Mouse (Mus musculus) heart, embryonic 14.5 days (tissue): ENCODE measurements around the gene Hid1. TPM values are rescaled to one million over a fixed set of nuclear protein-coding genes. Genes with fewer than 3 reads are reported as not detected.

Experiments used
- ATAC-seq: fragments of 200-750 bp; cut with Nextera tagmentation; 2 replicates; pipeline ENCODE4 v1.8.0; 2017; ENCODE audit warnings: low read depth, moderate TSS enrichment; ENCODE audit not compliant: insufficient number of reproducible peaks, insufficient read depth, low FRiP score
- H3K27ac ChIP-seq, 2 experiments: fragments of 200-500 bp in 1 of 2; fragments of 300-500 bp in 1 of 2; sonication (generic) in 1 of 2; replicated peaks in 1 of 2; 2 replicates each; pipeline ENCODE4 v1.5.1; 2012 to 2014; ENCODE audit warnings: low read depth in 2 of 2, low read length in 2 of 2, control low read depth in 1 of 2, mild to moderate bottlenecking in 1 of 2, mixed read lengths in 1 of 2; ENCODE audit not compliant: control insufficient read depth in 1 of 2, insufficient read depth in 1 of 2
- H3K27me3 ChIP-seq: fragments of 300-500 bp; sonication (generic); 2 replicates; pipeline ENCODE4 v1.6.1; 2014; ENCODE audit warnings: mild to moderate bottlenecking, low read length, control low read depth; ENCODE audit not compliant: control insufficient read depth, insufficient read depth
- H3K36me3 ChIP-seq: fragments of 300-500 bp; sonication (generic); 2 replicates; pipeline ENCODE4 v1.6.1; 2014; ENCODE audit warnings: mild to moderate bottlenecking, control low read depth, low read length, mixed read lengths; ENCODE audit not compliant: control insufficient read depth, insufficient read depth
- H3K4me1 ChIP-seq, 2 experiments: fragments of 200-500 bp in 1 of 2; fragments of 300-500 bp in 1 of 2; sonication (generic) in 1 of 2; 2 replicates each; pipeline ENCODE4 v1.6.1; 2012 to 2014; ENCODE audit warnings: low read length in 2 of 2, control low read depth in 1 of 2, mixed read lengths in 1 of 2; ENCODE audit not compliant: control insufficient read depth in 2 of 2, insufficient read depth in 2 of 2
- H3K4me2 ChIP-seq: fragments of 300-500 bp; sonication (generic); 2 replicates; pipeline ENCODE4 v1.6.1; 2014; ENCODE audit warnings: mild to moderate bottlenecking, low read length
- H3K4me3 ChIP-seq, 2 experiments: fragments of 200-500 bp in 1 of 2; fragments of 300-500 bp in 1 of 2; sonication (generic) in 1 of 2; 2 replicates each; pipeline ENCODE4 v1.5.1; 2012 to 2014; ENCODE audit warnings: low read length in 2 of 2, mild to moderate bottlenecking in 2 of 2, control low read depth in 1 of 2, low read depth in 1 of 2, moderate library complexity in 1 of 2; ENCODE audit not compliant: control insufficient read depth in 1 of 2, insufficient read depth in 1 of 2
- H3K9ac ChIP-seq: fragments of 300-500 bp; sonication (generic); 2 replicates; pipeline ENCODE4 v1.6.1; 2014; ENCODE audit warnings: mild to moderate bottlenecking, low read length
- H3K9me3 ChIP-seq: fragments of 300-500 bp; sonication (generic); 2 replicates; pipeline ENCODE4 v1.6.1; 2016; ENCODE audit warnings: low read length, control low read depth; ENCODE audit not compliant: control insufficient read depth
- WGBS: fragments of 180-500 bp; shearing (Covaris S2); extraction: QIAGEN DNeasy Blood & Tissue Kit; methylation state at CpG from one replicate; pipeline ENCODE4 v1.1.7; 2014; 5-methylcytosine and 5-hydroxymethylcytosine counted together
- polyA plus RNA-seq: library from polyadenylated mRNA; unstranded; fragments of >200 nt; fragmentation: Nextera tagmentation; extraction: Ambion mirVana; gene quantifications from 2 replicates; pipeline ENCODE4 v1.2.1, GENCODE M21; 2014

Hid1 gene
- polyA plus RNA-seq, 1 experiment from 2014 or later, result 7.4 TPM

DNA sequence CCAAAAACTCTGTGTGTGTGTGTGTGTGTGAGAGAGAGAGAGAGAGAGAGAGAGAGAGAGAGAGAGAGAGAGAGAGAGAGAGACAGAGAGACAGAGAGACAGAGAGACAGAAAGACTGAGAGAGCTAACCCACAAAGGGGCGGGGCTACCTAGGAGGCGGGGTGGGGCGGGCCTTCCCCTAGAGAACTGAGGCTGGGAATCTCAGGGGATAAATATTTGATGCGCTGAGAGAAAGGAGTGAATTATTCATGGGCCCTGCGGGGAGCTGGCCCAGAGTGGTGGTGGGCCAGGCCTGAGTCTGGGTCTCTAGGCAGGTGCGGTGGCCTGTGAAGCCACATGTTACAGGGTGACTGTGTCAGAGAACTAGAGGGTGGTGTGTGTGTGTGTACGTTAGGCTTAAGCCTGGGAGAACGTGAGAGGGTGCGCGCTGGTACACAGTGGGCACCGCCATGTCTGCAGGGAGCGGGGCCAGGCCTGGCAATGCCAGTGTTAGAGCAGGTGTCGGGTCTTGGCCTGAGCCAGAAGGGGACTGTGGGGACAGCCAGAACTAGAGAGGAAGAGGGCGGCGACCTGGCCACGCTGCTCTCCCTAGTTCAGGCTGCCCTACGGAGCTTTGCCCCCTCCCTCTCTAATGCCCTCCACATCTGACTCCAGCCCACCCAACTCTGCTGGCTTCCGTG, 47.7 kb downstream of the Hid1 start:
- no peak for ATAC-seq
- Histone ChIP-seq H3K27me3 (peaks cover 100% of the 10 kb centered on the region), H3K4me2 (no peak overlapping the region), H3K4me3 (no peak overlapping the region), H3K36me3 (no peaks in the 10 kb centered on the region), H3K27ac (no peak overlapping the region), H3K9me3 (no peaks in the 10 kb centered on the region), H3K9ac (no peak overlapping the region), H3K4me1 (no peaks in the 10 kb centered on the region; a peak in 1 of 4 replicates)
- 5% methylated on average over 18 of the region's 18 CpGs for WGBS

DNA sequence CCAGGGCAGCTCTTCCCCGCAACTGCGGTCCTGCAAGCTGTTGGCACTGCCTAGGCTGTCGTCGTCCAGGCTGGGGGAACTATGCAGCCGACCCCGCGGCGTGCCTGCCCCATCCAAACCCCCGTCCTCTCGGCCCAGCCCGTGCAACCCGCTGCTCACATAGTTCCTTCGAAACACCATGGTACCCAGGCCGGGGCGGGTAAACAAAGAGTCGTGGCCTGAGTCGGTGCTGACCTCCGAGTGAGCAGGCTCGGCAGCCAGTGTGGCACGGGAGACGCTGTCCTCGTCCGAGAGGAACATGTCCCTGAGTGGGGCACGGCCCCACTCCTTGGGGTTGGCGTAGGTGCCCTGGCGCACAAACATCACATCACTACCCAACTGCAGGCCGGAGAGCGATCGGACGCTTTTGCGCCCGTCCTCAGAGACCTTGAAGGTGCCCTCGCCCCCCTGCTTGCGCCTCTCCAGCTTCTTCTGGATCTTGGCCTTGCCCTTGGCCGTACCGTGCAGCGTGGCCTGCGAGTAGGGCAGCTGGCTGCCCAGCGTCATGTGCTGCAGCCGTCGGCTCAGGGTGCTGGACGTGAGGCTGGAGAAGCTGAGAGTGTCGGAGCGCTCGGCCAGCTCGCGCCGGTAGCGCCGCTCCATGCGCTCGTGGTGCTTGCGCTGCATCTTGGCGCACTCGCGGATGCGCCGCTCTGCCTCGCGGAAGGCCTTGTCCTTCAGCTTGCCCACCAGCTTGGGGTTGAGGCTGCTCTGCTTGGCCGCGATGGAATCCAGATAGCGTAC, 49.1 kb downstream of the Hid1 start:
- Histone ChIP-seq H3K4me1 (no peaks in the 10 kb centered on the region; a peak in 1 of 4 replicates), H3K27ac (no peak overlapping the region), H3K9me3 (no peaks in the 10 kb centered on the region), H3K36me3 (no peaks in the 10 kb centered on the region), H3K27me3 (peaks cover 97% of the 10 kb centered on the region), H3K4me2 (0 out of 2 replicates have a peak overlapping the region, but pooled peaks have one; percentile 1), H3K9ac (no peak overlapping the region), H3K4me3 (no peak overlapping the region)
- no peak for ATAC-seq
- WGBS, result 6% methylated on average over 63 of the region's 63 CpGs

DNA sequence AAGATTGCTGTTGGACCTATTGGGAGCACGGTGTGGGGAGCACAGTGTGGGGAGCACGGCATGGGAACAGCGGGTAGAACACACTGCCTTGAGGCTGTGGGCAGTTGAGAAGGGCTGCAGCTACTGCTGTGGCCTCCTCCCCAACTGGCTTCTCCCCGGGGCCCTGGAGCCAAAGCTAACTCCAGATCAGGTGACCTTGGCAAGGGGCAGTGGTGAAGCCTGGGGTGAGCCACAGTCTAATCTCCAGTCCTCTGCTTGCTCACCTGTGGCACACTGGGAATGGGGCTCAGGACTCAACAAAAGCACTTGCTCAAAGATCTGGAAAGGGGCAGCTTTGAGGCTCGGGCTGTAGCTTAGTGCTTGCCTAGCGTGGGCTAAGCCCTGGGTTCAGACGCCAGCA, 50.4 kb downstream of the Hid1 start:
- H3K27me3 ChIP-seq, result peaks cover 93% of the 10 kb centered on the region
- no peak overlapping the region for H3K4me3 ChIP-seq
- no peak for ATAC-seq
- WGBS, result 55% methylated on average over 7 of the region's 7 CpGs
- H3K4me2 ChIP-seq, result no peak overlapping the region
- no peak overlapping the region for H3K27ac ChIP-seq
- H3K4me1 ChIP-seq, result no peaks in the 10 kb centered on the region; a peak in 1 of 4 replicates
- no peak overlapping the region for H3K9ac ChIP-seq
- H3K36me3 ChIP-seq, result no peaks in the 10 kb centered on the region
- H3K9me3 ChIP-seq, result no peaks in the 10 kb centered on the region

DNA sequence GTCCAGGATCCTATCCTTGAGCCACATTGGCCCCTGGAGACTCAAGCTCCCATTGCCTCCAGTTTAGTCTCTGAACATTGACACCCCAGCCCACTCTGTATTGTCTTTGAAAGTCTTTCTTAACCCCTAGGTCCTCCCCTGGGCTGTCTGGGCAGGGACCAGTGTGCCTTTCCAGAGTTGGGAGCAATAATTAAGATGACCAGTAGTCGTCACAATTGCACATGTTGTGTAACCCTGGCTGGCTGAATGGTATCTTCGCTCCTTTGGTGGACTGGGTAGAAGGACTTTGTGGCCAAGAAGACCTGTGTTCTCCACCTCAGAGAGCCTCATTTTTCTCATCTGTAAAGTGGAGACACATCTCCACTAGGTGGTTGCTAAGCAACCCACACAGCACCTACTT, 53.3 kb downstream of the Hid1 start:
- no peaks in the 10 kb centered on the region for H3K9me3 ChIP-seq
- no peak overlapping the region for H3K4me2 ChIP-seq
- peaks cover 66% of the 10 kb centered on the region for H3K27me3 ChIP-seq
- WGBS, result 35% methylated on average over 2 of the region's 2 CpGs
- H3K9ac ChIP-seq, result no peak overlapping the region
- H3K4me1 ChIP-seq, result peaks cover 0 to 4% of the 10 kb centered on the region in 2 experiments; a peak in 2 of 4 replicates
- H3K4me3 ChIP-seq, result no peak overlapping the region
- H3K36me3 ChIP-seq, result no peaks in the 10 kb centered on the region
- no peak overlapping the region for H3K27ac ChIP-seq
- ATAC-seq, result no peak

DNA sequence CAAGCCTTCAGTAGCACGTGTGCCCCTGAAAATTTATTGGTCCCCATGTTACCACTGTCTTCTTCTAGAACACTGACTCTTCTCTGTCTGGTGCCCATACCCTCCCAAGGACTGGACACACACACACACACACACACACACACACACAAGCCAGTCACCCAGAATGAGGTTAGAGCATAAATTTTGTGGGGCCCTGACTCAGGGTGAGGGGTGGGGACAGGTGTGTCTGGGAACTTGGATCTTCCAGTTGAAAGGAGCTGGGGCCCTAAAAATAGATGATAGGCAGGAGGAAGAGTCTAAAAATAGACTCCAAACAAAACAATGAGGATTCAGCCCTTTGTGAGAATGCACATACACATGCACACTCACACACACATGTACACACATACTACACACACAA, 58.8 kb downstream of the Hid1 start:
- H3K27me3 ChIP-seq, result peaks cover 12% of the 10 kb centered on the region
- no peaks in the 10 kb centered on the region for H3K9me3 ChIP-seq
- 57% methylated on average over 1 of the region's 1 CpGs for WGBS
- no peaks in the 10 kb centered on the region for H3K36me3 ChIP-seq
- H3K4me1 ChIP-seq, result peaks cover 6 to 13% of the 10 kb centered on the region in 2 experiments; a peak in 3 of 4 replicates
- no peak overlapping the region for H3K4me2 ChIP-seq
- H3K4me3 ChIP-seq, result no peak overlapping the region
- no peak for ATAC-seq
- no peak overlapping the region for H3K9ac ChIP-seq
- H3K27ac ChIP-seq, result no peak overlapping the region

DNA sequence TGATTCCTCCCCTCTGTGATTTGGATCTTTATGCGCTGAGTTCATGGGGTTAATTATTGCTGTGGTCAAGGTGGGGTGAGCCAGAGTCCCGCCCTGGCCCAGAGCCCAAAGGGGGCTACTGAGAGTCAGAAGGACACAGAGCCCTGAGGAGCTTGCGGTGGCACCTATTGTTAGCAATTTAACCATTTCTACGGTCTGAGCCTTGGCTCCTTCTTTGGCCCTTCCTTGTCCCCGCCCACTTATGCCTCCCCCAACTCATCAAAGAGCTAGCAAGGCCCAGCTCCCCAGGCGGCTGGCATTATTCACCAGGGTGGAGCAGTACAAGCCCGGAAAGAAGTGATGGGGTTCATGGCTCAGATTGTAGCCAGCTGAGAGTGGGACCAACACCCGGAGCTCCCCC, 60.7 kb downstream of the Hid1 start, which contains the start of gene Otop2:
Otop2 (plus strand) TSS at position 301 of the 400 bp plus-strand sequence.
- no peak for ATAC-seq
- H3K4me2 ChIP-seq, result no peak within 1 kb of the TSS
- no peak within 1 kb of the TSS for H3K4me3 ChIP-seq
- no peak within 1 kb of the TSS for H3K27ac ChIP-seq
- no peaks in the 10 kb centered on the region for H3K9me3 ChIP-seq
- 49% methylated on average over 8 of the region's 8 CpGs for WGBS
- H3K4me1 ChIP-seq, result peaks cover 6 to 13% of the 10 kb centered on the region in 2 experiments; a peak in 3 of 4 replicates
- 0 out of 2 replicates have a peak, but pooled peaks cover 1% of the 10 kb centered on the region for H3K27me3 ChIP-seq
- no peak within 1 kb of the TSS for H3K9ac ChIP-seq
- H3K36me3 ChIP-seq, result no peaks in the 10 kb centered on the region

DNA sequence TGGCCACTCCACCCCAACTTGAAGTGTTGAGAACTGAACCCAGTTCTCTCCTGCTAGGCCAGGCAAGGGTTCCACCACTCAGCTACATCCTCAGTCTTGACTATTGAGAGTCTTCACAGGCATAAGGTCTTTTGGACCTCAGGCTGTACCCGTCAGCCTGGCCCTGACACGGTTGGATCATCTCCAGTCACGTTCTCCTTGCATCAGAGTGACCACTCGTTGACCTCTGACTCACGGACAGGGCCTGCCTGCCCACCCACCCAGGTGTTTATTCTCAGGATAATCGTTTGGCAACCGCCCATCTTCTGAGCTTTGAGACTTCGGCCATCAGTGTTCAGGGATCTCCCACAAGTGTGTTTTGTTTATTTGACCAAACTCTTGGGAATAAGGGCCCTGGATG, 64.4 kb downstream of the Hid1 start:
- 55% methylated on average over 8 of the region's 8 CpGs for WGBS

More for the DNA sequence above, 64.4 kb downstream of the Hid1 start:
- Histone ChIP-seq H3K27me3 (peaks cover 5% of the 10 kb centered on the region), H3K9me3 (no peaks in the 10 kb centered on the region), H3K4me2 (no peak overlapping the region), H3K4me1 (peaks cover 0 to 2% of the 10 kb centered on the region in 2 experiments; a peak in 1 of 4 replicates), H3K4me3 (no peak overlapping the region), H3K36me3 (no peaks in the 10 kb centered on the region), H3K27ac (no peak overlapping the region), H3K9ac (no peak overlapping the region)
- no peak for ATAC-seq
